Mouse (Mus musculus) embryonic facial prominence, embryonic 14.5 days (tissue): Measurements from ENCODE around the gene Ica1. TPM values are rescaled to one million over a fixed set of nuclear protein-coding genes. Genes with fewer than 3 reads are reported as not detected.

ENCODE experiments used
- ATAC-seq: fragments of 200-750 bp; cut with Nextera tagmentation; 2 replicates; pipeline ENCODE4 v1.8.0; 2017; ENCODE audit warnings: low read depth, moderate number of reproducible peaks, moderate TSS enrichment
- DNase-seq: peaks from one replicate; pipeline ENCODE4 v3.0.0-alpha.2; 2015; ENCODE audit warnings: low spot score
- H3K27ac ChIP-seq: fragments of 300-500 bp; sonication (generic); replicated peaks from 2 replicates; pipeline ENCODE4 v1.5.1; 2014; ENCODE audit warnings: low read depth, mild to moderate bottlenecking, low read length, moderate library complexity
- H3K27me3 ChIP-seq: fragments of 300-500 bp; sonication (generic); replicated peaks from 2 replicates; pipeline ENCODE4 v1.6.1; 2014; ENCODE audit warnings: low read length; ENCODE audit not compliant: control insufficient read depth, insufficient read depth
- H3K36me3 ChIP-seq: fragments of 300-500 bp; sonication (generic); 2 replicates; pipeline ENCODE4 v1.6.1; 2014; ENCODE audit warnings: low read length, mixed read lengths; ENCODE audit not compliant: control insufficient read depth, insufficient read depth
- H3K4me1 ChIP-seq: fragments of 300-500 bp; sonication (generic); 2 replicates; pipeline ENCODE4 v1.6.1; 2014; ENCODE audit warnings: antibody characterized with exemption, low read length; ENCODE audit not compliant: control insufficient read depth, insufficient read depth
- H3K4me2 ChIP-seq: fragments of 300-500 bp; sonication (generic); 2 replicates; pipeline ENCODE4 v1.6.1; 2014; ENCODE audit warnings: low read depth, mild to moderate bottlenecking, low read length, moderate library complexity, mixed read lengths
- H3K4me3 ChIP-seq: fragments of 300-500 bp; sonication (generic); 2 replicates; pipeline ENCODE4 v1.5.1; 2014; ENCODE audit warnings: low read depth, mild to moderate bottlenecking, low read length
- H3K9ac ChIP-seq: fragments of 300-500 bp; sonication (generic); 2 replicates; pipeline ENCODE4 v1.6.1; 2014; ENCODE audit warnings: low read depth, mild to moderate bottlenecking, low read length, moderate library complexity, mixed read lengths
- H3K9me3 ChIP-seq: fragments of 300-500 bp; sonication (generic); 2 replicates; pipeline ENCODE4 v1.6.1; 2016; ENCODE audit warnings: low read length; ENCODE audit not compliant: control insufficient read depth
- WGBS: fragments of 180-500 bp; shearing (Covaris S2); extraction: QIAGEN DNeasy Blood & Tissue Kit; methylation state at CpG from one replicate; pipeline ENCODE4 v1.1.7; 2014; 5-methylcytosine and 5-hydroxymethylcytosine counted together
- polyA plus RNA-seq: library from polyadenylated mRNA; unstranded; fragments of >200 nt; fragmentation: Nextera tagmentation; extraction: Ambion mirVana; gene quantifications from 2 replicates; pipeline ENCODE4 v1.2.1, GENCODE M21; 2014

Gene Ica1
- polyA plus RNA-seq, 1 experiment from 2014 or later: 16.1 TPM

DNA sequence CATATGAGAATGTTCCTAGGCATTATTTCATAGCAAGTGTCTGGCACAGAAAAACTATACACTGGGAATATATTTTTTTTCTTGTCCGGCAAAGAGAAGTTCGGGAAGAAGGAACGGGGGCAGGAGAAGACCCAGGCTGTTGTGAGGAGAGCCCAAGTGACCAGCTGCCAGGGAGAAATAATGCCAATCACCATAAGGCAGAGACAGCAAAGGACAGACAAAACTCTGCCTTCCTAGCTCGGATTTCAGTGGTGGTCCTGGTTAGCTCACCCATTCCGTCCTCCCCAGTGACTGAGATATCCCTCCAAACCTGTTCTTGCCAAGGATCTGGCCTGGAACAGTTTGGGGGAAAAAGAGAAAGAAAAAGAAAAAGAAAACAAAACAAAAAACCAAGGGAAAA lies 113.3 kb downstream of the Ica1 start:
- no peaks in the 10 kb centered on the region for H3K4me1 ChIP-seq
- no peaks in the 10 kb centered on the region for H3K36me3 ChIP-seq
- DNase-seq (no peak), ATAC-seq (no peak)
- no peak overlapping the region for H3K4me2 ChIP-seq
- H3K27me3 ChIP-seq: no peaks in the 10 kb centered on the region
- no peak overlapping the region for H3K4me3 ChIP-seq
- 52% methylated on average over 5 of the region's 5 CpGs for WGBS
- no peak overlapping the region for H3K27ac ChIP-seq
- H3K9ac ChIP-seq: no peak overlapping the region
- no peaks in the 10 kb centered on the region for H3K9me3 ChIP-seq

GRCm38 (mm10) chr6:8663092-8663740 lies 115.1 kb downstream of the Ica1 start:
- no peaks in the 10 kb centered on the region for H3K4me1 ChIP-seq
- no peak overlapping the region for H3K4me3 ChIP-seq
- no peaks in the 10 kb centered on the region for H3K36me3 ChIP-seq
- H3K27me3 ChIP-seq: no peaks in the 10 kb centered on the region
- no peak overlapping the region for H3K9ac ChIP-seq
- no peaks in the 10 kb centered on the region for H3K9me3 ChIP-seq
- no peak; the same call in 1 of the 2 replicates for ATAC-seq
- WGBS: 44% methylated on average over 3 of the region's 3 CpGs
- no peak overlapping the region for H3K4me2 ChIP-seq
- peak; percentile 33 for DNase-seq
- peak overlapping the region; percentile 39; the same call in 1 of the 2 replicates for H3K27ac ChIP-seq

GRCm38 (mm10) chr6:8661404-8661803 lies 116.9 kb downstream of the Ica1 start:
- Histone ChIP-seq H3K36me3 (no peaks in the 10 kb centered on the region), H3K9me3 (no peaks in the 10 kb centered on the region), H3K9ac (no peak overlapping the region), H3K27ac (no peak overlapping the region), H3K4me1 (no peaks in the 10 kb centered on the region), H3K27me3 (no peaks in the 10 kb centered on the region), H3K4me2 (no peak overlapping the region), H3K4me3 (no peak overlapping the region)
- 56% methylated on average over 4 of the region's 4 CpGs for WGBS
- DNase-seq: no peak
- no peak for ATAC-seq

- Histone ChIP-seq H3K27me3 (no peaks in the 10 kb centered on the region), H3K9ac (no peak overlapping the region), H3K4me3 (no peak overlapping the region), H3K27ac (no peak overlapping the region), H3K9me3 (no peaks in the 10 kb centered on the region), H3K36me3 (no peaks in the 10 kb centered on the region), H3K4me1 (no peaks in the 10 kb centered on the region), H3K4me2 (no peak overlapping the region)
- no peak for DNase-seq
- WGBS: 95% methylated on average over 2 of the region's 2 CpGs
- no peak for ATAC-seq
Observed at GRCm38 (mm10) chr6:8660076-8660475, 118.2 kb downstream of the Ica1 start.

- Histone ChIP-seq H3K36me3 (no peaks in the 10 kb centered on the region), H3K27ac (no peak overlapping the region), H3K9ac (no peak overlapping the region), H3K4me1 (no peaks in the 10 kb centered on the region), H3K27me3 (no peaks in the 10 kb centered on the region), H3K4me2 (no peak overlapping the region), H3K9me3 (no peaks in the 10 kb centered on the region), H3K4me3 (no peak overlapping the region)
- no peak for ATAC-seq
- DNase-seq: no peak
- WGBS: 54% methylated on average over 13 of the region's 13 CpGs
Observed at GRCm38 (mm10) chr6:8659194-8659959, 118.9 kb downstream of the Ica1 start.

DNA sequence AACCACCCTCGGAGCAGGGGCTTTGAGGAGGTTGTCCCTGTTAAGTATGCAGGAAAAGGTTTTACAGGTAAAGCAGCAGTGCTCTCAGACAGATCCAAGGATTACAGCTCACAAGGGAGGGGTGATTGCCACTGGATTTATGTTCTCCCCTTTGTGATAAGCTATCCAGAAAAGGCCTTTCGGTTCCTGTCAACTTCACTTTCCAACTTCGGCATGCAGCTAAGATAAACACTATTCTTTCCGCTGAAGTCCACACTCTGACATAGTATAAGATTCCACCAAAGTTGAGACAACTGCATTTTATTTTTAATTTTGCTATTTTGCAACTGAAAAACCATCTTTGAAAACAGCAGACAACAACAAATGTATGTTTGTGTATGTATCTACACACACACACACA lies 119.9 kb downstream of the Ica1 start:
- Histone ChIP-seq H3K9me3 (no peaks in the 10 kb centered on the region), H3K9ac (no peak overlapping the region), H3K4me1 (no peaks in the 10 kb centered on the region), H3K4me2 (no peak overlapping the region), H3K4me3 (no peak overlapping the region), H3K27me3 (no peaks in the 10 kb centered on the region), H3K27ac (no peak overlapping the region), H3K36me3 (no peaks in the 10 kb centered on the region)
- ATAC-seq (no peak), DNase-seq (no peak)
- 66% methylated on average over 4 of the region's 4 CpGs for WGBS

DNA sequence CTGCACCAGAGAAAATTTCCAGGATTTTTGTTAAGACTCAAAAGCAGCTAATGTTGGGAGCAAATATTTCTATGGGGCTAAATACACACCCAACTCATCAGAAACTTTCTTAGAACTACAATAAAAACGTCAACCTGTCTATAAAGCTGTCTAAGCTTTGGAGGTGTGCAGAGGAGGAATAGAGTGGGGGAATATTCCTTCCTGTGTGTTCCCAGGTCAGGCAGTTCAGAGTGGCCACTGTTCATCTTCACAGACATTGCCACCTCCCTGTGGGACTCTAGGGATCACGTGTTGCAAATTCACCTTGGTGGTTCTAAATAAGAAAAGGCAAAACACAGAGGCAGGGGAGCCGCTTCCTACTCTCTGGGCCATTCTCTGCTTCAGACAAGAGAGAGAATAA lies 120.8 kb downstream of the Ica1 start:
- no peaks in the 10 kb centered on the region for H3K36me3 ChIP-seq
- H3K27me3 ChIP-seq: no peaks in the 10 kb centered on the region
- ATAC-seq: no peak
- DNase-seq: no peak
- H3K4me3 ChIP-seq: no peak overlapping the region
- WGBS: 67% methylated on average over 3 of the region's 3 CpGs
- H3K4me1 ChIP-seq: no peaks in the 10 kb centered on the region
- no peak overlapping the region for H3K4me2 ChIP-seq
- no peak overlapping the region for H3K27ac ChIP-seq
- no peak overlapping the region for H3K9ac ChIP-seq
- no peaks in the 10 kb centered on the region for H3K9me3 ChIP-seq

- no peak overlapping the region for H3K4me2 ChIP-seq
- ATAC-seq: no peak
- 85% methylated on average over 2 of the region's 2 CpGs for WGBS
Observed at GRCm38 (mm10) chr6:8655454-8655853, 122.8 kb downstream of the Ica1 start.

GRCm38 (mm10) chr6:8650413-8650812 lies 127.9 kb downstream of the Ica1 start:
- no peak overlapping the region for H3K4me2 ChIP-seq
- H3K4me3 ChIP-seq: no peak overlapping the region
- no peaks in the 10 kb centered on the region for H3K4me1 ChIP-seq
- WGBS: 88% methylated on average over 7 of the region's 7 CpGs
- no peak overlapping the region for H3K9ac ChIP-seq
- ATAC-seq (no peak), DNase-seq (no peak)
- H3K27ac ChIP-seq: no peak overlapping the region
- no peaks in the 10 kb centered on the region for H3K9me3 ChIP-seq
- no peaks in the 10 kb centered on the region for H3K27me3 ChIP-seq
- no peaks in the 10 kb centered on the region for H3K36me3 ChIP-seq

More at GRCm38 (mm10) chr6:8655454-8655853, 122.8 kb downstream of the Ica1 start:
- Histone ChIP-seq H3K9me3 (no peaks in the 10 kb centered on the region), H3K4me3 (no peak overlapping the region), H3K9ac (no peak overlapping the region), H3K4me1 (no peaks in the 10 kb centered on the region), H3K36me3 (no peaks in the 10 kb centered on the region), H3K27me3 (no peaks in the 10 kb centered on the region), H3K27ac (no peak overlapping the region)
- DNase-seq: no peak
